Mouse (Mus musculus) C2C12 (cell line): ENCODE measurements around the gene Gm21972. TPM values are rescaled to one million over a fixed set of nuclear protein-coding genes. Genes with fewer than 3 reads are reported as not detected.

Experiments used
- H3K27me3 ChIP-seq: one replicate; pipeline ENCODE4 v1.6.1; 2011; ENCODE audit not compliant: control insufficient read depth, insufficient read depth, insufficient read length
- H3K36me3 ChIP-seq: one replicate; pipeline ENCODE4 v1.6.1; 2011; ENCODE audit not compliant: control insufficient read depth, insufficient read depth
- H3K4me3 ChIP-seq: one replicate; pipeline ENCODE4 v1.5.1; 2011; ENCODE audit warnings: mild to moderate bottlenecking, control low read depth; ENCODE audit not compliant: poor library complexity, insufficient read depth, severe bottlenecking
- H3K79me2 ChIP-seq: one replicate; pipeline ENCODE4 v1.6.1; 2011; ENCODE audit not compliant: control insufficient read depth, insufficient read depth
- H3K79me3 ChIP-seq: one replicate; pipeline ENCODE4 v1.6.1; 2011; ENCODE audit warnings: low read depth, control low read depth
- H3ac ChIP-seq: one replicate; pipeline ENCODE3; 2011; ENCODE audit warnings: low read depth; ENCODE audit not compliant: control insufficient read depth, insufficient read length
- CEBPB ChIP-seq: IDR thresholded peaks from one replicate; pipeline ENCODE4 v1.6.1; 2011; ENCODE audit warnings: low read depth, mild to moderate bottlenecking, control low read depth, moderate library complexity
- CTCF ChIP-seq: IDR thresholded peaks from one replicate; pipeline ENCODE4 v1.5.1; 2011; ENCODE audit not compliant: control insufficient read depth, insufficient read depth, insufficient read length
- FOSL1 ChIP-seq: IDR thresholded peaks from one replicate; pipeline ENCODE4 v1.8.0; 2011; ENCODE audit warnings: mild to moderate bottlenecking, low read length; ENCODE audit not compliant: poor library complexity, insufficient read depth, severe bottlenecking
- MAX ChIP-seq: IDR thresholded peaks from one replicate; pipeline ENCODE4 v1.6.1; 2011; ENCODE audit warnings: mild to moderate bottlenecking, control low read depth
- MYOD1 ChIP-seq: IDR thresholded peaks from one replicate; pipeline ENCODE4 v1.6.1; 2011; ENCODE audit warnings: low read depth; ENCODE audit not compliant: control insufficient read depth, insufficient read length
- MYOG ChIP-seq: IDR thresholded peaks from one replicate; pipeline ENCODE4 v1.6.1; 2011; ENCODE audit not compliant: control insufficient read depth, insufficient read length; ENCODE audit errors: extremely low read depth
- USF1 ChIP-seq: IDR thresholded peaks from one replicate; pipeline ENCODE4 v1.6.1; 2011; ENCODE audit warnings: low read depth, mild to moderate bottlenecking, control low read depth, moderate library complexity
- polyA plus RNA-seq: library from polyadenylated mRNA; unstranded; fragments of >200 nt; fragmentation: generic; extraction: Trizol; gene quantifications from one replicate; pipeline ENCODE4 v1.2.1, GENCODE M21; 2012; ENCODE audit warnings: missing spikeins

Gene Gm21972
- polyA plus RNA-seq, 1 experiment, result 1.9 TPM

DNA sequence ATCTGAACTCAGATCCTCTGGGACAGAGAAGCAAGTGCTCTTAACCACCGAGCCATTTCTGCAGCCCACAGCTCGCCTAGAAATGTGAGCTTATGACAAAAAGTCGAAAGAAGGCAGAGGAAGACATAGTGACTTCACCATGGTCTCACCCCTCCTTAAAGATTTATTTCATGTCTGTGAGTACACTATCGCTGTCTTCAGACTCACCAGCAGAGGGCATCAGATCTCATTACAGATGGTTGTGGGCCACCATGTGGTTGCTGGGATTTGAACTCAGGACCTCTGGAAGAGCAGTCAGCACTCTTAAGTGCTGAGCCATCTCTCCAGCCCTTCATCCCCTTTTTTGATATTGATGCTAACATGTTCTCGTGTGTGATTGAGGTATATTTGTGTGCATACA lies 41.2 kb downstream of the Gm21972 start:
- peaks cover 16% of the 10 kb centered on the region for H3K36me3 ChIP-seq
- H3K79me2 ChIP-seq, result no peaks in the 10 kb centered on the region
- H3K4me3 ChIP-seq, result no peak overlapping the region
- no peak for TF ChIP-seq MYOG
- no peak for TF ChIP-seq CEBPB
- TF ChIP-seq USF1, result no peak
- TF ChIP-seq MAX, result no peak
- TF ChIP-seq MYOD1, result no peak
- no peak for TF ChIP-seq FOSL1
- TF ChIP-seq CTCF, result no peak
- H3K79me3 ChIP-seq, result no peaks in the 10 kb centered on the region
- H3ac ChIP-seq, result no peak overlapping the region
- H3K27me3 ChIP-seq, result no peaks in the 10 kb centered on the region

DNA sequence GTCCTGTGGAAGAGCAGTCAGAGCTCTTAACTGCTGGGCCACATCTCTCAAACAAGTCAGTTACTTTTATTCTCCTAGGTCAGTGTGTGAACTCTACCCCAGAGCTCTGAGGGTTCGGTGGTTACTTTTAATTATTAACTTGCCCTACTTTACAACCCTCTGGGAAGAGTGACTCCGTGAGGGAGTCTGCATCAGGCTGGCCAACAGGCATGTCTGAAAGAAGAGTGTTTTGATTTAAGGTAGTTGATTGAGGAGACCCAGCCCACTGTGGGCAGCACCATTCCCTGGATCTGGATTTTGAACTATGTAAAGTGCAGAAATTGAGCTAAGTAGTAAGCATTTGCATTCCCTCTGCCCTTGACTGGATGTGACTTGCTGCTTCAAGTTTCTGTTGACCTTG lies 42.6 kb downstream of the Gm21972 start:
- TF ChIP-seq USF1, result no peak
- Histone ChIP-seq H3K4me3 (no peak overlapping the region), H3ac (no peak overlapping the region), H3K79me3 (no peaks in the 10 kb centered on the region), H3K27me3 (no peaks in the 10 kb centered on the region), H3K79me2 (no peaks in the 10 kb centered on the region), H3K36me3 (peaks cover 16% of the 10 kb centered on the region)

DNA sequence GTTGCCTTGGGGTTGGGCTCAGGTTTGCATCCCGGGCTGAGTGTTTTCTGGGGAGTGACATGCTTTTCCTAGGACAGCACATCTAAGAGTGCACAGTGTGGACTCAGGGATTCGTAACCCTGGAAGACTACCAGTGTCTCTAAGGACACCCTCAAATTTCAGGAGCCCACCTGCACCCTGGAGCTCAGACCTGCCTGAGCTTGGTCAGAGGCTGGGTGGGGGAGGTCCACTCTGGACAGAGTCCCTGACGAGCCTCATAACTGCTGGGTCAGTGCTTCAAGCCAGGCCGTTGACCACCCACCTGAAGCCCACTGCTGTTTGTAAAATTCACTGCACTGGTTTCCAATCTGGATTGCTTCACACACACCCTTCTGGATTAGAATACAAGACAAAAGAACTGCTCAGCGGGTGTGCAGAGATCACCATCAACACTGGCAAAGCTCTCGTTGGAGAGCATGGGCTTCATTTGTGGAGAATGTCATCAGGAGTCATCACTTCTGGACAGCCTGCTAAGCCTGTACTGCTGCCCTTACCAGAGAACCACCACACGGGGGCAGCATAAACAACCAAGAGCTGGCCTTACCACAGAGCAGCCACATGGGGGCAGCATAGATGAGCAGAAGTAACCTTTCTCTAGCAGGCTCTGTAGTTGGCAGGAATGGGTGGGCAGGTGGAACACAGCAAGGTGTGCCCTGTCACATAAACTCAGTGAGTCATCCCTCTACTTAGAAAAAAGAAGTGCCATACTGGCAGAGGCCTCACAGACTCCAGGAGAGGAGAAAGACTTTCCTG lies 45.2 kb downstream of the Gm21972 start:
- no peak overlapping the region for H3K4me3 ChIP-seq
- peaks cover 16% of the 10 kb centered on the region for H3K36me3 ChIP-seq
- no peak for TF ChIP-seq FOSL1
- TF ChIP-seq CTCF, result peak; percentile 98
- H3K27me3 ChIP-seq, result no peaks in the 10 kb centered on the region
- no peak overlapping the region for H3ac ChIP-seq
- no peaks in the 10 kb centered on the region for H3K79me3 ChIP-seq
- no peaks in the 10 kb centered on the region for H3K79me2 ChIP-seq

DNA sequence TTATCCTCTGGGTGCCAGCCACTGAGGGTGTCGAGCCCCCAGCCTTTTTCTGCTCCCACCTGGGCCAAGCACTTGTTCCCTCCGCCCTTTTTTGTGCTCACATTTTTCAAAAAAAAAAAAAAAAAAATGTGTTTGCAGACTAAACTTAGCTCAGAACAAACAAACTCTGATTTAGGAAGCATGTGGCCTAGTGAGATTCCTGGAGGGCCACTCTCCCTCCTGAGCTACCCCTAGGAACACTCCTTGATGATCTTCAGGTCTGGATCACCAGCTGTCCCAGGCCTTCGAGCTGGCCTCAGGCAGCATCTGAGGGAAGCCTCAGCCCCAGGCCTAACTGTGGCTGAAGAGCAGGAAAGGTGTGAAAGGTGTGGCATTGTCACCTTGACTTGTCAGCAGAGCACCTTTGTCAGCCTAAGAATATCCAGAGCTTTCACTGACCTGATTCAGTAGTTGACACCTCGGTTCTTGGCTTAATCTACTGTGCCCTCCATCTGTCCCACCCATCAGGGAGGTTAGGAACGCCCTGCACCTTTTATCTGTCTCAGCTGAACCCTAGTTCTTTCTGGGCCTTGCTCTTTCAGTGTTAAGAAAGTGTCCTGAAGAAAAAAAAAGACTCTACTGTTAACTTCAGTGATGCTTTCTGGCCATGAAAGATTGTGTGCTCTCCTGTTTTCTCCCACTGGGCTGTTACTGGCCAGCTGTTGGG lies 48.7 kb downstream of the Gm21972 start:
- Histone ChIP-seq H3K79me3 (no peaks in the 10 kb centered on the region), H3ac (no peak overlapping the region), H3K4me3 (no peak overlapping the region), H3K79me2 (no peaks in the 10 kb centered on the region), H3K27me3 (no peaks in the 10 kb centered on the region), H3K36me3 (peaks cover 4% of the 10 kb centered on the region)
- TF ChIP-seq FOSL1 (no peak), USF1 (no peak), MYOD1 (no peak), CTCF (no peak), MAX (no peak), MYOG (no peak), CEBPB (no peak)

DNA sequence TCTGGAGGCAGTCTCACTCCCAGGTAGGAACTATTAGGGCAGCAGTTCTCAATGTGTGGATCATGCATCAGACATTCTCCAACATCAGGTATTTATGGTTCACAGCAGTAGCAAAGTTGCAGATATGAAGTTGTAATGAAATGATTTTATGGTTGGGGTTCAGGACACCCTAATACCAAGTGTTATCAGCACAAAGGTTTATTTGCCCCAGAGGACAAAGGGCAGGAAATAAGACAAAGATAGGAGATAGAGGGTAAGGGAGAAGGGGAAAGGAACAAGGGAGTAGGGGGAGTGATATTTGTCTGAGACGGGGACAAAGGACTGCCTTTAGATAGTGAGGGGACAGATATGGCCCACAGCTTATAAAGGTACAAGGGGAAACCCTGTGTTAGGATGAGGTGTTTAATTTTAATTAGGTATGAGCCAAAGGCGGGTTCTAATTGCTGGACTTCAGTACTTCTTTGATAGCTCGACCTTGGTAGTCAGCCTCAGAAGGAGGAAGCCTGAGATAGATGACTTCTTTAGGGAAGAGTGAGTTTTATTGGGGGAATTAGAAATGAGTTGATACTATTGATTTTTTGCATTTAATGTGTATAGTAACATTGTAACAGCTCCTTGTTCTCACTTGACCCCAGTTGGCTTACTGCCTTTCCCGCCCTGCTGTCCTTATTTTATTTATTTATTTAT lies 50.3 kb downstream of the Gm21972 start:
- Histone ChIP-seq H3K79me3 (no peaks in the 10 kb centered on the region), H3K79me2 (no peaks in the 10 kb centered on the region)
- TF ChIP-seq CEBPB (no peak), CTCF (no peak)

DNA sequence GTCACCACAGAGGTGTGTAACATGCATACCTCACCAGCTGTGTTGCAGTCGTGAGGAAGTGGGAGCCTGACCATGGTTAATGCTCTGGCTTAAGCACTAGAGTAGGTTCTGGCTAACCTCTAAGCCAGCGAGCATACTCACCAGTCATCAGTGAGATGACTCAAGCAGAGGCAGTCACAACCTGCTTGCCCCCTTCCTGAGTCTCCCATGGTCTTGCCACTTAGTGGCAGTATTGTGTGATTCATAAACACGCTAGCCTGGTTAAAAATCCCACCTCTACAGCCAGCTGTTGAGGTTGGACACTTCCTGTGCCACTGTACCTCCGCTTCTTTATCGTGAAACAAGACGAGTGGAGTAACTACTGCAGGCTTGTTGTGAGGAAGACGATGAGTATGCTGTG lies 53.3 kb downstream of the Gm21972 start:
- Histone ChIP-seq H3ac (no peak overlapping the region), H3K36me3 (no peaks in the 10 kb centered on the region), H3K79me2 (no peaks in the 10 kb centered on the region), H3K27me3 (no peaks in the 10 kb centered on the region), H3K79me3 (no peaks in the 10 kb centered on the region), H3K4me3 (no peak overlapping the region)
- TF ChIP-seq FOSL1 (no peak), MYOD1 (no peak), MAX (no peak), CEBPB (no peak), USF1 (no peak), CTCF (no peak), MYOG (no peak)

More for the DNA sequence above, 50.3 kb downstream of the Gm21972 start:
- Histone ChIP-seq H3K4me3 (no peak overlapping the region), H3ac (no peak overlapping the region), H3K27me3 (no peaks in the 10 kb centered on the region), H3K36me3 (no peaks in the 10 kb centered on the region)
